Mouse (Mus musculus): ENCODE results near the gene Cdc20b.
A peak's percentile ranks its signal among the peaks of the same experiment; 100 is the strongest.

Cdc20b gene

GRCm38 (mm10) chr13:113034950-113035421 lies at the start of gene Cdc20b:
Gene Cdc20b, plus strand, starts transcription at chr13:113035111.
- DNase-seq (ENCODE audit: low spot score in 2 of 2): peak; percentile 78 to 80

- no peak for DNase-seq (ENCODE audit: low spot score in 2 of 2)
These were observed 49.1 kb upstream of the Cdc20b start for GRCm38 (mm10) chr13:112985605-112986450.

GRCm38 (mm10) chr13:112986451-112986950 lies 48.4 kb upstream of the Cdc20b start:
- DNase-seq (ENCODE audit: low spot score in 2 of 2): no peak

GRCm38 (mm10) chr13:112987532-112987943 lies 47.4 kb upstream of the Cdc20b start, which contains the start of gene Ccno:
Gene Ccno, plus strand, starts transcription at chr13:112987802.
- DNase-seq (ENCODE audit: low spot score in 2 of 2): peak; percentile 91 to 94

- DNase-seq (ENCODE audit: low spot score in 2 of 2): no peak
These were observed 46.9 kb upstream of the Cdc20b start for GRCm38 (mm10) chr13:112987991-112988390.

GRCm38 (mm10) chr13:112988866-112989265 lies 46.0 kb upstream of the Cdc20b start:
- DNase-seq (ENCODE audit: low spot score in 2 of 2): no peak

- no peak for DNase-seq (ENCODE audit: low spot score in 2 of 2)
These were observed 45.4 kb upstream of the Cdc20b start for GRCm38 (mm10) chr13:112989541-112989940.

- DNase-seq (ENCODE audit: low spot score in 2 of 2): no peak
These were observed 44.6 kb upstream of the Cdc20b start for GRCm38 (mm10) chr13:112990346-112990745.

- DNase-seq (ENCODE audit: low spot score in 2 of 2): no peak
These were observed 41.3 kb upstream of the Cdc20b start, which contains the start of gene Mcidas for GRCm38 (mm10) chr13:112993531-112994152. Gene Mcidas, plus strand, starts transcription at chr13:112993845.

- DNase-seq (ENCODE audit: low spot score in 2 of 2): peak; percentile 30 to 62
These were observed 40.7 kb upstream of the Cdc20b start for GRCm38 (mm10) chr13:112994191-112994590.

- no peak for DNase-seq (ENCODE audit: low spot score in 2 of 2)
These were observed 38.5 kb upstream of the Cdc20b start for GRCm38 (mm10) chr13:112996407-112996806.

GRCm38 (mm10) chr13:112997369-112997768 lies 37.5 kb upstream of the Cdc20b start:
- no peak for DNase-seq (ENCODE audit: low spot score in 2 of 2)

- no peak for DNase-seq (ENCODE audit: low spot score in 2 of 2)
These were observed 36.3 kb upstream of the Cdc20b start for GRCm38 (mm10) chr13:112998427-112999201.

- DNase-seq (ENCODE audit: low spot score in 2 of 2): no peak
These were observed 34.8 kb upstream of the Cdc20b start for GRCm38 (mm10) chr13:113000090-113000489.

GRCm38 (mm10) chr13:113000576-113001318 lies 34.2 kb upstream of the Cdc20b start:
- no peak for DNase-seq (ENCODE audit: low spot score in 2 of 2)

GRCm38 (mm10) chr13:113012683-113013082 lies 22.2 kb upstream of the Cdc20b start:
- DNase-seq (ENCODE audit: low spot score in 2 of 2): no peak

GRCm38 (mm10) chr13:113013174-113013953 lies 21.5 kb upstream of the Cdc20b start:
- DNase-seq (ENCODE audit: low spot score in 2 of 2): peak in 1 of 2 experiments; percentile 18

- no peak for DNase-seq (ENCODE audit: low spot score in 2 of 2)
These were observed 13.4 kb upstream of the Cdc20b start for GRCm38 (mm10) chr13:113021521-113021920.

- DNase-seq (ENCODE audit: low spot score in 2 of 2): no peak
These were observed 12.4 kb upstream of the Cdc20b start for GRCm38 (mm10) chr13:113022467-113022866.
